Mouse (Mus musculus): ENCODE data around the gene Tgfbr3.
A peak's percentile ranks its signal among the peaks of the same experiment; 100 is the strongest.

Tgfbr3 gene

GRCm38 (mm10) chr5:107147413-107147812 is 142.0 kb downstream of the Tgfbr3 start:
- DNase-seq (ENCODE audit: low spot score) = no peak

- no peak for DNase-seq (ENCODE audit: low spot score)
Observed at GRCm38 (mm10) chr5:107146111-107146616, 143.3 kb downstream of the Tgfbr3 start.

DNA sequence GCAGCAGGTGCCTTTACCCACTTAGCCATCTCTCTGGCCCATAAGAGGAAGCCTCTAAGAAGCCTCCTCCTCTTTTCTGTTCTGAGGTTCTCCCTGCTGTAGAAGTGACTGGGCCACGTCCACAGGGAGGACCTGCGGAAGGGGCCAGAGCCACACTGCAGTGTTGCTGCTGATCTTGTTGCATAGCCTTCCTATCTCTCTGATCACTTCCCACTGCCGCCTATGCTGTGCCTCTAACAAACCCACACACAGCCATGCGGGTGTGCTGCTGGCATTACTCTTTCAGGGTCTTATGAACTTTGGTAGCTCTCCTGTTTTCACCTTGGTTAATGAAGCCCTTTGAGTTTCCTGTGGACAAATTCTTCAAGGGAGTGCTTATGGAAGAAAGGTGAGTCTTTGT is 144.3 kb downstream of the Tgfbr3 start:
- DNase-seq (ENCODE audit: low spot score) = no peak

DNA sequence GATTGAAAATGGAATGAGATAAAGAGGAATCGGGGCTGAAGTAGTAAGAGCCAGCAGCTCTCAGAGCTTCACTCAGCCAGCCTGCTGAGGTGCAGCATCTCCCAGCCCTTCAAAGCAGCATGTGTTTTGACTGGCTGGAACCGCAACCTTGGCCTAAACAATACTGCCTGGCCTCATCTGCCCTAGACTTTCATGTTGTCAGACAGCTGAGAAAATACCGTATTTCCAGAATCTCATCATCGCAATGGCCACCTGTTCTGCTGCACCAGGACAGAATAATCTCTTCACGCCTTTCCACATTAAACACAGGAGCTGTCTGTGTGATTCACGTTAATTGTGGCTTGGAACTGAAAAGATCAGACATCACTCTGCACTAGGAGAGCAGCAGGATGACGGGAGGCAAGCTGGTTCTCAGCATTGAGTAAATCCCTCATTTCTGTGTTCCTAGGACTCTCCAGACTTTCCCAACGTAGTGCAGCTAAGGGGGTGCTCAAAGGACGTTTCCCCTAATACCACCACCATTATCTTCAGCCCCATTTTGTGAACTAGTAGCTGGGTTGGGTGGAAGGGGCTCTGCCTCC is 145.1 kb downstream of the Tgfbr3 start:
- DNase-seq (ENCODE audit: low spot score) = no peak

DNA sequence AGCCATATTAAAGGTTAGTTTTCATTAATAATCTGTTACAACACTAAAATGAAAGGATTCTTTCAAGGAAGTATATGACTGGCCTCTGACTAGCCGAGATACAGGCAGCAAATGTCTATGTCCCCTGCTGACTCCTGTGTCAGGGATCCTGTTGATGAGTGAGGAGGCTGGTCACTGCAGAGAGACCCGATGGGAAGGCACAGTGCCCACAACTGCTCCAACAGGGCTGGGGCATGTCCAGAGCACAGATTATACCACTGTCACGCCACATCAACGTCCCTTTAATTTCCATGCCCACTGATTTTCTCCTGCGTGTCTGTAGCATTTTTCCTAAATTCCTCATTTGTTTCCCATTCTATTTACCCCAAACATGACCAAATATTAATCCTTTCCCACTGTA is 146.0 kb downstream of the Tgfbr3 start:
- no peak for DNase-seq (ENCODE audit: low spot score)

DNA sequence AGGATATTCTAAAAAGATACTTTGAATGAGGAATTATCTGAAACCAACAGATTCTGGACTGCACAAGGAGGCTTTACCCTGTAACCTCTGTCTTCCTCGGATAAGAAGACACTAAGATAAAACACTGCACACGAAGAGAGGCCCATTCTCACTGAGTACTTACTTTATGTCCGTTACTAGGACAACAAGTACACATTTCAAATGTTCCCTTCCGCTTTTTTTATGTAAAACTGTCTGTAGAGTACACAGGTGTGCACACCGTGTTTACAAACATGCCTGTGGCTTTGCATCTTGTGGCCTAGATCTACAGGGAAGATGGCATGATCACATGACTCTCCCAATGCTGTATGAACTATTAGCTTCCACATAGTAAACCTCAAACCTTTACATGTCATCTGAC is 146.6 kb downstream of the Tgfbr3 start:
- no peak for DNase-seq (ENCODE audit: low spot score)

GRCm38 (mm10) chr5:107141375-107141774 is 148.1 kb downstream of the Tgfbr3 start:
- DNase-seq (ENCODE audit: low spot score) = no peak

GRCm38 (mm10) chr5:107139800-107140651 is 149.4 kb downstream of the Tgfbr3 start:
- DNase-seq (ENCODE audit: low spot score) = no peak

DNA sequence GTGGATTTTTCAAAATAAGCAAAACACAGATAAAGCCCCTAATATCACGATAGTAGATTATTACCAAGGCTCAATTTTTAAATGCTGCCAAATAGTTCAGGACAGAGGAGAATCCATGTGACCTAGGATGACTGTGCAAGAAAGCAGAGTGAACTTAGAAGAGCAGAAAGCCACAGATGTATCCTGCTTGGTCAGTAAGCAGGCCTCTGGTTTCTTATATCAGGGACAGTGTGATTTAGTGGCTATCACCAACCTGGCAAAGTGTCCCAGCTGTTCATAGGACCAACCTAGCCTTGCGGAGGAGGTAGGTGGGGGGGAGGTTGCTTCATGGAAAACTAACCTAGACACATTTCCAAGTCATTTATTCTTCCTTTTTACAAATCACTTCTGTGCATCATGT is 156.1 kb downstream of the Tgfbr3 start:
- DNase-seq (ENCODE audit: low spot score) = no peak

GRCm38 (mm10) chr5:107132231-107132630 is 157.2 kb downstream of the Tgfbr3 start:
- no peak for DNase-seq (ENCODE audit: low spot score)

DNA sequence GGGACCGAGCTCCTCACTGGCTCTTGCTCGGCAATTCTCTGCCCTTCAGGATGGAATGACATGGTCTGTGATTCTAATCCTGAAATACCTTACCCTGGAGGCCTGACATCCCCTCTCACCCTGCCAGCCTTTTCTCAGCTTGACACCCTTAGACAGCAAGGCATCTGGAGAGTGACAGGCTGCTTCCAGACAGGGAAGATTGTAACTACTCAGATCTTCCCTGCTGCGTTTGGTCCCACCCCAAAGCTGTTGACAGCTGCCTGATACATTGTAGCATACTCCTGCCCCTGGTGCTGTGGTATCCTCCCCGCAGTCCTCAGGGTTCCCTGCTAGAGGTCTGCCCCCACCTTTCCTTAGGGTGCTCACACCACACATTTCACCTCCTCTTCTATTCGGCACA is 160.1 kb downstream of the Tgfbr3 start:
- no peak for DNase-seq (ENCODE audit: low spot score)

GRCm38 (mm10) chr5:107126561-107126960 is 162.9 kb downstream of the Tgfbr3 start:
- DNase-seq (ENCODE audit: low spot score) = no peak

- DNase-seq (ENCODE audit: low spot score) = no peak
Observed at GRCm38 (mm10) chr5:107125131-107125530, 164.3 kb downstream of the Tgfbr3 start.

DNA sequence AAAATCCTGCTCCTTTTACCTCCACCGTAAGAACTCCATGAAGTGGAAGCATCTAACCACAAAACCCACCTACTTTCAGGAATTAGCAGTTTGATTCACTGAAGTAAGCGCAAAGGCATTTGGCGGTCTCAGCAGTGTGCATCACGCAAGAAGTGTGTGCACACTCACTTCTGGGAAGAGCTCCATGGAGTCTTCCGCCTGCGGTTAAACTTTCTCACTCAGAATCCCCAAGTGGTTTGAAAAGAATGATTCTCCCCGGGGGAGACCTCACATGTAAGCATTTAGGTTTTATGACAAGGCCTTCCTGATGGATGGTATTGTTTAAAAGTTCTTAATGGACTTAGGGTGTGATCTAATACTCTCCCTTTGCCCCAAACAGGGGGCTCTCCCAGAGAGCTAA is 164.9 kb downstream of the Tgfbr3 start:
- no peak for DNase-seq (ENCODE audit: low spot score)

GRCm38 (mm10) chr5:107122622-107123021 is 166.8 kb downstream of the Tgfbr3 start:
- no peak for DNase-seq (ENCODE audit: low spot score)

DNA sequence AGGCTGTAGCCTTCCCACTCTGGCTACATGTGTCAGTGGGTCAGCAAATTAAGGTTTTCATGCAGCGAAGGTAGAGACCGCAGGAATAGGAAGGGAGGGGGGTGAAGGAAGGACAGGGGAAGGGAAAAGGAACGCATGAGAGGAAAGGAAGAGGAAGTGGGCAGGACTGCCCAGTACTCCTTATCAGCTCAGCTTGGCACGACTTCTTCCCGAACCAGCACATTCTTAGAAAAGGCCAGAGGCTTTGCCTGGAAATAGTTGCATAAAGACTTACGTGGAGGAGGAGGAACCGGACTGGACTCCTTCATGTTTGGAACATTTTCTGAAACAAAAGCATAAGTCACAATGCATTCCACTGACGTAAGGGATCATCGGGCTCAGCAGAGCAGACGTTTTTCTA is 168.3 kb downstream of the Tgfbr3 start:
- no peak for DNase-seq (ENCODE audit: low spot score)

DNA sequence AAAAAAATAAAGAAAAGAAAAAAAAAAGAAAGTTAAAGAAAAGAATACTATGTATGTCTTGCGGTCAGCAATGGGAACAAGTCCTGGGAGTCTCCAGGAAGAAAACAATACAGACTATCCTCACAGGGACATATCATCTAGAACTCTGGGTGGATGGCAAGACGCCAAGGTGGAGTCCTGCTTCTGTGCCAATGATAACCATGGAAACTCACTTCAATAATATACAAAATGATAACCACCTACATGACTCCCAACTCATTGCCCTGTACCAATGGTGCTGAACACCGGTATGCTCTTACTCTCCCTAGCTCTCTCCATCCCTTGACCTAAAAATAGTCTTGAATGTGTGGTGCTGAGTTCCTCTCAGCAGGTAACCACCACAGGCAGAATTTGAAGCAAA is 168.8 kb downstream of the Tgfbr3 start:
- no peak for DNase-seq (ENCODE audit: low spot score)

DNA sequence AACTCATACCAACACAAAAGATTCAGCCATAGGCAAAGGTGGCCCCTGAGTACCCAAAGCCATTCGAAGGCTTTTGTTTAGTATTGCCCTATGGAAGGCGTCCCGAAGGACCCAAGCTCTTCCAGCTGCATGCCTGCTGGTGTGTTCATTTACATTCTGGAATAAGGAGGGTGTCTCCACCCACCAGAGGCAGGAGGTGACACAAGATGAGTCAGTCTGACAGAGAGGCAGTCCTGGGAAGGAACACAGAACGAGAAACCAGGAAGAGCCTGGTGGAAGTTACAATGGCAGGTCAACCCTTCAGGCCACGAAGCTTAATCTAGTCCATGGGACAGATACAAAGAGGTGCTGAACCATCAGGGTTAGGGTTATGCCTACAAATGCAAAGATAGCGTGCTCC is 169.5 kb downstream of the Tgfbr3 start:
- no peak for DNase-seq (ENCODE audit: low spot score)

GRCm38 (mm10) chr5:107116821-107117220 is 172.6 kb downstream of the Tgfbr3 start:
- DNase-seq (ENCODE audit: low spot score) = no peak

DNA sequence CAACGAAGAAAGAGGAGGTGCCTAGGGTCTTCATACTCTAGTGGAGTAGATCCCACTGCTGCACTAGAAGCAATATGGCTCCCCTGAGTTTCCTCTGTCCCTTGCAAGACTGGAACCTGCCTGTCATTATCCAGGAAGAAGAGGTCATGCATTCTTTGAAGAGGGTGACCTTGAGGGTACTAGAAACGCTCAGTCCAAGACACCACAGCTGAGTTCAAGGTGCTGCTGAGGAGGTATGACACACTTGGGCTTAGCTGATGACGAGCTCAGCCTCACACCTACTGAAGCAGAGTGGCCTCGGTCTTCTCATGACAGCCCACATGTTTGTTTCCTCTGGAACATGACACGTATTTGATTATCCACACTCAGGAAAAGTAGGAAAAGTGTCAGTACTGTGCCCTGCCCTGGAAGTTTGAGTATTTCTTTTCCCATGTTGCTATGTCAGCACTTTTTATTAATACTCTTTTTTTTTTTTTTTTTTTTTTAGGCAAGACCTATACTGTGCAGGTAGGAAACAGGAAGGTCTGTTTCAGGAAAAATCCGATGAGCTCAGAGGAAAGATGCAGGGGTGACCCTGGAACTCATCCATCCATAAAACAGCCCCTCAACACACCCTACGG is 176.7 kb downstream of the Tgfbr3 start:
- DNase-seq (ENCODE audit: low spot score) = no peak

DNA sequence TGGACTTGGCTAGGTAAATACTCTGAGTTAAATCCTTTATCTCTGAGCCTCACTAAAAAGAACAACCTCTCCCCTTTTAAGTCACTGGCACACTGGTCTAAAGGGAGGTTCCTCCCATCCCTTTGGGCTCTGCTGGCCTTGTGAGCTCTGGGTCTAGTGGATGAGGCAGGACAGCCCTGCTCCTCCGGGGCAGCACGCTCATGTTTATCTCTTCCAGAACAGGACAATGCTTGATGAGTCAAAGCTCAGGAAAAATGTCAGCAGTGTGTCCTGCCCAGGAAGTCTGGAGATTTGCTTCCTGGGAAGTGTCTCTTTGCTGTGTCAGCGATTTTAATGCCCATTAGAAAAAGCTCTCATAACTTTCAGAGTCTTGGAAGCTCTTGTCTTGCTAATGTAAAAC is 177.6 kb downstream of the Tgfbr3 start:
- DNase-seq (ENCODE audit: low spot score) = no peak

GRCm38 (mm10) chr5:107110880-107111520 is 178.4 kb downstream of the Tgfbr3 start:
- DNase-seq (ENCODE audit: low spot score) = peak; percentile 80
